Mouse (Mus musculus): Measurements from ENCODE around the gene Zmynd11.
A peak's percentile ranks its signal among the peaks of the same experiment; 100 is the strongest.
"Not testable (repeated sequence)": the region's sequence is repeated elsewhere in the genome, so short reads cannot be mapped to it uniquely, and the experiment has no call there.

Gene Zmynd11

DNA sequence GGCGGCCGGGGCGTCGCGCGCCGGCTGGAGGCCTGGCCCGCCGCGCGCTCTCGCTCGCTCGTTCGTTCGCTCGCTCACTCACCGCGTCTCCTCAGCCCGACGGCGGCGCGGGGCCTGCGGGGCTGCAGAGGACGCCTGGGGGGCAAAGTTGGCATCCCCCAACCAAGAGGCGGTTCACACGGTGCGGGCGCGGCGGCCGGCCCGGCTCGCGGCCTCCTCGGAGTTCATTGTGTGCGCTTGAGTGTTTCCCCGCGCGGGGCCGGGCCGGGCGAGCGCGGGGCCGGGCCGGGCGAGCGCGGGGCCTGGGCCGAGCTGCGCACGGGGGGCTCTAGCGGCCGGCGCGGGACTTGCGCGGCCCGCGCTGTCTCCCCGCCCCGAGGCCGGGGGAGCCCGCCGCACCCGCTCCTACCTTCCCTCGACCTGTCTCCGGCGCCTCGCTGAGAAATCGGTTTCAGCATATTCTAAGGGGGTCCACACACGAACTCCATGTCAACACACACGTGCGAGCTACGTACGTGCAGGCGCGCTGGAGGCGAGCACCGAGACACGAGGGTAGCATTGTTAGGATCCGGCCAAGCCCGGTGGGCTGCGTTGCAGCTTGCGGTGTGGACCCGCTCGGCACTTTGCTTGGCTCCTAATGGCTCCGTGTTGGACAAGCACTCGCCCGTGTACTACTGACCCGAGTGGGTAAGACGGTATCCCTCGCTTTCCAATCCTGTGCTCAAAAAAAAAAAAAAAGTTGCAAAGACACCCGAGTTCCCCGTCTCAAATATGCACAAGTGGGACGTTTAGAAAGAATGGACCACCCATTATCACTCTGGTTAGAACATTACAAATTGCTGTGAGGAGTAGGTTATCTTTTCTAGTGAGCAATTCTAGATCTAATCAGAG, at the start of gene Zmynd11:
TSS of gene Zmynd11 (minus strand) at position 685 of the 891 bp plus-strand sequence.
- DNase-seq (ENCODE audit: low spot score), result peak; percentile 73

DNA sequence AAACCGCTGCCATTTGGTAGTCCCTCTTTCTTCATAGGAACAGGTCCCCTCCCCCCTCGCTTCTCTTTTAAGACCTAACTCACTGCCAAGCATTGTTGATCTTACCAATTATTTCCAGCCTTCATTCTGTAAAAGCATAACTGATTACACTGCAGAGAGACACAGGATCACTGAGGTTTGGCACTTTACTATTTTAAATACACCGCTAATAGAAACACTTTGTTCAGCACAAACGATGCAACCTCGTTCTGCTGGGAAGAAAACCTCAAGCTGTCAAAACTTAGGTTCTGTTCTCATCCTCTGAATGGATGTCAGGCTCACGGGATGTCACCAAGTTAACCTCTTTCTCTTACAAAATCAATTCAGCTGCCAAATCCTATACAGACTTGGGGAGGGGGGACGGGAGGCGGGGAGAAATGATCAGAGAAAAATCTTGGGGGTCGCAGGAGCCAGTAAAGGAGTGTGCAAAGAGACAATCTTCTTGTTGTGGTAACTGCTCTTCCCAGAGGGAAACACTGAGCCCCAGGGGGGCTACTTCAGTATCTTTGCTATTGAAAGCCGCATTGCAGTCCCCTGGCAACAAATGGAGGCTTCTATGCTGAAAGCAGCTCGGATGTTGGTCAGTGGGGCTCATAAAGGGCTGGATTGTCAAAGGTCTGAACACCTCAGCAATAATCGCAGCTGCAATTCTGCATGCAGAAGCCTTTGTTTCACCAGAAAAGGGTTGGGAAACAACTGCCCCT, 30.9 kb upstream of the Zmynd11 start:
- DNase-seq (ENCODE audit: low spot score), result peak; percentile 85

DNA sequence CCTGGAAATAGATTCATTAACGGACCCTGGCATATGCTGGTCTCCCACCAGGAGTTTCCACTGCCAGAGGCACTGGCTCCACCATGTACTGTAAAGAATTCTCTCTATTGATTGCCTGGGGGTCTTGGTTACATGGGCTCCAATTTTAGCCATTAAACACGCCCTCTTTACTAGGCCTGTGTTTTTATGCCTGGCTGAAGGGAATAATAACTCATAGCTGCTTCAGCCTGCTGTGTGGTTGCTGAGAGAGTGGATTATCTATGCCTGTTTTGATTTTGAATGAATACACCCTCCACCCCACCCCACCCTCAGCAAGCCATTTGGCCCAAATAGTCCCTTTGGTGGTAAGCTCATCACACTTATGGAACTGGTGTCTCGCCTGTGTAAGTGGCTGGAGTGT, 20.9 kb upstream of the Zmynd11 start:
- DNase-seq (ENCODE audit: low spot score), result no peak

DNA sequence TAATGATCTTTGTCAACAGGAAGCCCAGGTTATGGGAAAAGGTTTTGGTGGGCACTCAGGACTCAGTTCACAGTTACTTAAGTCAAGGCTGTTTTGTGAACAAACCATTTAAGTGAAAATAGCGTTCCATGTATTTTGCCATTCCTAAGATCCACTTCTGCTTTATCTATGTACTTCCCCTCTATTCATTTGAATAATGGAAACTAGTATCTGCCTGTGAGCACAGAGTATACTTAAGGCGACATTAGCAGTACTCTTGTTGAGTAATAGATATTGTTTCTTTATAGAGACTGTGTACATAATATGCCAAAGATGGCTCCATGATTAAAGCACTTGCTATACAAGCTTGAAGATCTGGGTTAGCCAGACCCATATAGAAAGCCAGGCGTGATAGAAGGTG, 18.6 kb upstream of the Zmynd11 start:
- DNase-seq (ENCODE audit: low spot score), result no peak

DNA sequence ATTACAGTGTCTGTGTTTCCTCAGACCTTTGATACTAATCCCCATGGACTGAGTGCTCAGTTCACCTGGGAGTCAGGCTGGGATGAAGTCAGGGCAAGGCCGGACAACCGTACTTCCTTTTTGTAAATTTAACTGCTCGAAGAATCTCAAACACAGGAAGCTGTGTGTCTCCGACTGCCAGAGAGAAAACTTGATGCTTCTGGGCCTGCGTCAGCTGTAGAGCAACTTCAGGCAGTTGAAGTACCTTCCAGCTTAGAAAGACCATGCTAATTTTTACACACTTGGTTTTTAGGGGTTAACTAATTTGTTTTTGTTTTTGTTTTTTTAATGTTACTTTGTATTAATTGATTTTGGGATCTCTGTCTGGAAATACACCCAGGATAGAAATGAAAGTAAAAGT, 10.8 kb upstream of the Zmynd11 start:
- no peak for DNase-seq (ENCODE audit: low spot score)

DNA sequence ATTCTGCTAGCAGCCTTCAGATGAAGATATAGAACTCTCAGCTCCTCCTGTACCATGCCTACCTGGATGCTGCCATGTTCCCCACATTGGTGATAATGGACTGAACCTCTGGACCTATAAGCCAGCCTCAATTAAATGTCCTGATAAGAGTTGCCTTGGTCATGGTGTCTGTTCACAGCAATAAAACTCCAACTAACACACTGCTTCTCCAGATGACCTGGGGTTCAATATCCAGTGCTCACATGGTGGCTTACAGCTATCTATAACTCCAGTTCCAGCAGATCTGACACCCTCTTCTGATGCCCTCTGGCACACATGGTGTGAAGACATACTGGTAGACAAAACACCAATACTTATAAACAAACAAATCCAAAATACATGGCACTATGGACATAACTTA, 8.9 kb upstream of the Zmynd11 start:
- DNase-seq (ENCODE audit: low spot score), result no peak

DNA sequence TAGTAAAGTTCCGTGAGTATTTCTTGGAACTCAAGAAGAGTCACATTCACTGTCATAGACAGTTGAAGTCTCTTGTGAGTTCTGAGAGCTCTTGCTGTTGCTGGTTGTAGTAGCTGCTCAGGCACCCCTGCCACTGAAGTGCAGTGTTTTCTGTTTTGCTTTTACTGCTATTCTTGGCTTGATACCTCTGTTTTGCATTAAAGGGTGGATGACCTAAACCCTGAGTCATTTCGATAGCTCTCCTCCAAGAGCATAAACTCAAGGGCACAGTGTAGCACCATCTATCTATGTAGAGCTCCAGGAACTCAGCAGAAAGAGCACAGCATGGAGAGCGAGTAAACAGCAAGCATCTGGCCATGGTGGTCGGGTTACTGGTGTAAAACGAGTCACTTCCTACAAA, 2.1 kb upstream of the Zmynd11 start:
- no peak for DNase-seq (ENCODE audit: low spot score)

DNA sequence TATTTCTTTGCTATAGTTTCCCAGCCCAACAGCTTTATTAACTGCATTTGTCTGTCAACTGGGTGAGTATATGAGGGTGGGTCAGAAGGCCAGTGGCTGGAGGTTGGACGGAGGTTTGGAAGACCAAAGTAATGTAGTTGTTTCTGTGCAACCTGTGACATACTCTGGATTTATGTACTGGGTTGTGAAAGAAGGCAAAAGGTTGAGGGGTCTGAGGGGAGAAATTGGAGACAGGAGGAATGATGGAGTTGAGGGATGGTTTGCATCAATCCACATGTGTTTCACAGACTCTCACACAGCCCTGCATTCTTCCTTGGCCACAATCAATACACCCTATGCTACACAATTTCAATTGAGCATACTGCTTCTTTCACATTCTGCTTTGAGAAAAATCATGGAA, 1.4 kb upstream of the Zmynd11 start:
- peak; percentile 74 for DNase-seq (ENCODE audit: low spot score)

DNA sequence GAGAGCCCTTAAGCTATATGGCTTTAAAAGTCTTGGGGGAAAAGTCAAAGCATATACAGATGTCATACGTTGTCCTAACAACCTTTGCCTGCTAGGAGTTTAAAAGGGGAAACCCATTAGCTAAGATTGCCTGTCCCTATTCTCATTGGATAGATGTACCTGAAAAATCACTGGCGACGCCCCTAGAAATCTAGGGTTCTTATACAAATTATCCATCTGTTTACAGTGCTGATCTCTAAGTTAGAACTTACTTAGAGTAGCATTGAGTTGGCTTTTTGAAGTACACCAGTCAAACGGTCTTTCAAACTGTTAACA, 364 bp upstream of the Zmynd11 start:
- DNase-seq (ENCODE audit: low spot score), result peak; percentile 64

DNA sequence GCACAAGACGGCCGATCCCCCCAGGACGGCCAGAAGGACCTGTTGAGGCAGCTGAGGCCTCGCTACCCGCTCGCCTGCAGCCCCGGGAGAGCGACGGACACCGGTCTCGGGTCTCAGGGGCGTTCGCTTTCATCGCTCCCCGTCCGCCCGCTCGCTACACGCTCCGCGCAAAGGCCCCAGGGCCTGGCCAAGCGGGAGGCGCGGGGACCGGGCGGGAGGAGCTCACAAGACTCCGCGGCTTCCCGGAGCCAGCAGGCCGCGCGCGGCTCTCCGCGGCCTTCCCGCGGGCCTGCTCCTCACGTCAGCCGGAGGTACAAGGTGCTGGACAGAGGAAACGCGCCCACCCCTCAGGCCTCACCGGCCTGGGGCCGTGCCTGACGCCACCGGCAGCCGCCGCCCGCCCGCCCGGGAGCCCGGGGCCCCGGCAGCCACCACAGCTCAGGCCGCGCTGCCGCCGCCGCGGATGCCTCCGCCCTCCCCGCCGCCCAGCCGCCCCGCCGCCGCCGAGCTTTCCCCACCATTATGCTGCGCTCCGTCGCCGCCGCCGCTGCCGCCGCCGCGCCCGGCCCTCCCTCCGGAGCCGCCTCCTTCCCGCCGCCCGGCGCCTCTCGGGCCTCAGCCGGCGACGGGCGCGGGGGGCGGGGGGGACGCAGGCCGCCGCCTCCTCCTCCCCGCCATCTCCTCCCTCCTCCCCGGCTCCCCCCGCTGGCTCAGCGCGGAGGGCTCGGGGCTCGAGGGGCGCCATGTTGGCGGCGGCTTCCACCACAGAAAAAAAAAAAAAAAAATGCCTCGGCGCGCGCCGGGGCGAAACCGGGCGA, 1.1 kb downstream of the Zmynd11 start:
- peak; percentile 67 for DNase-seq (ENCODE audit: low spot score)

DNA sequence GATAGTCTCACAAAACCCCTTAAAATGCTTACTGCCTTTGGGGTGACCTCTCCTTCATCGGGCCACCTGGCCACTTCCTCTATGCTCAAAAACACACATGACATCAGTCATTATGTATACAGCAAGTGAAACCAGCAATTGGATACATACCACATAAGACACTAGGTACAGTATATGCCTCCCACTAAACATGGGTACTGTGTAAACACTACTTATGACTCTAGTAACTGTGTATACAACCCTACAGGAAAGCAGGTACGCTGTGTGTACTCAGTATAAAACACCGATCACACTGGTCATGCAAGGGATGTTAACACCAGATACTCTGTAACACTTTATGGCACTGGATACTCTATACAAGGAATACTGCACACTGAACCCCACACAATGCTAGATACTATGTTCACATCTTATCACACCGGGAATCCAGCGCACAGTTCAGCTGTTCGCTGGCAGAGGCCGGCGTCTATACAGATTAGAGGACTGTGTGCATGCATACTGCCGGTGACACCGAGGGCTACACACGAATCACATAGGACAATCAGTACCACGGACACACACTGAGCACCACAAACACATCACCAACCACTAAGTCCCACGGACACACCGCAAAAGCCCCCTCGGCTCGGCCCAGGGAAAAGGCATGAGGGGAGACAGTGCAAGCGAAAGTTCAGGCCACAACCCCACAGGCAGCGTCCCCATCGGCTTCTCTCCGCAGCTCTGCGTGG, 1.9 kb downstream of the Zmynd11 start:
- DNase-seq (ENCODE audit: low spot score), result peak; percentile 67

DNA sequence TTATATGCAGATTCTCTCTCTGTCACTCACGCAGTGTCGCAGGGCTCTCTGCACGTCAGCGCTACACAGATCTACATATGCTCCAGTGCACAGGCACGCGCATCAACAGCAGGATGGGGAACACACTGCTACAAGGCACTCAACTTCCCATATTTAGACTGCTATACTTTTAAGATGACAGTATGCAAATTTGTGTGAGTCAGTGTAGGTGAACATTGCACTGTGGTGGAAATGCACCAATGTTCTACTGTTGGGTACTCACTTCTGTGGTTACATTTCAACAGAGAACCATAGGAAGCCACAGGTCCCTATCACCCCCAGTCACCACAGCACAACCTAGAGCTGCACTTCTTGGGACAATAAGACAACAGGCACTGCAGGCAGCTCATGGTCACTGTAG, 5.1 kb downstream of the Zmynd11 start:
- peak; percentile 54 for DNase-seq (ENCODE audit: low spot score)

DNA sequence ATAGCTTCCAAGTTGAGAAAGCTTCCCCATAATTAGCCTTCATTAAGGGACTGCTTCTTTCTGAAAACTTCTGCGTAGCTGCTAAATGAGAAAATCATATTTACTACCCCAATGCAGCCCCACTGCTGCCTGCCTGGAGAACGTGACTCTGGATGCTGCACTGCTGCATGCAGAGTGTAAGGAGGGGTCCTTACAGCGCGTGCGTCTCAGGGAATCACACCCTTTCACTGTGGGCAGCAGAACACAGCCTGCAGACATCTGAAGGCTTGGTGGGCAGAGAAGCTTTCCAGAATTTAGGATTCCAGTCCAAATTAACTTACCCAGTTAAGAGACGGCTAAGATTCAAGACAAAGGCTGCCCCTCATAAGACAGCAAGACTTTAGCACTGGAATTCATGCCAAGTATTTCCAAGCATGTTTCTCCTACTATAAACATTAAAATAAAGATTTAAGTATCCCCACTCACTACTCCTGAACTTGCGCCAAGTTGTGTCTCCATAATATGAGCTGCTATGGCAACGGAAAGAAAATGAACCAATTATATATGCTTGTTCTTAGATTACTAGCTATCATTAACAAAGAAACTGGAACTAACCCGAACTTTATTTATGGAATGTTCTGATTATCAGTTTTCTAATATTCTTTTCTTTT, 7.2 kb downstream of the Zmynd11 start:
- DNase-seq (ENCODE audit: low spot score), result no peak

DNA sequence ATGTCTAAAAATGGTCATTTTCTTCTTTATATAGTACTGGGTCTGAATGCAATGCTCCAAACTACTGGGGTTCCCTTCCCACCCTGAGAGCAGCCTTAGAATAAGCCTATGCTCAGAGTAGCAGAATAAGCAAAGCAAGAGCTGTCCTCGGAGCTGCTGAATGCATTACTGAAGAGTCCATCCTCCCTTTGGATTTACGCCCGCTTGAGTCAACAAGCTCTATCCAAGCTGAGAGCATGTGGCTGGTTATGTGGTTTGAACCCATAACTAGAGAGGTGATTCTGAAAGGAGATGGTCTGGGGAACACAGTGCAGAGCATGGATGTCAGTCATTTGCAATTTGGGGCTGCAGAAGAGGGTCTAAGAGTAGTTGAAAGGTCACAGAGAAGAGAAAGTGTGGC, 11.4 kb downstream of the Zmynd11 start:
- no peak for DNase-seq (ENCODE audit: low spot score)

DNA sequence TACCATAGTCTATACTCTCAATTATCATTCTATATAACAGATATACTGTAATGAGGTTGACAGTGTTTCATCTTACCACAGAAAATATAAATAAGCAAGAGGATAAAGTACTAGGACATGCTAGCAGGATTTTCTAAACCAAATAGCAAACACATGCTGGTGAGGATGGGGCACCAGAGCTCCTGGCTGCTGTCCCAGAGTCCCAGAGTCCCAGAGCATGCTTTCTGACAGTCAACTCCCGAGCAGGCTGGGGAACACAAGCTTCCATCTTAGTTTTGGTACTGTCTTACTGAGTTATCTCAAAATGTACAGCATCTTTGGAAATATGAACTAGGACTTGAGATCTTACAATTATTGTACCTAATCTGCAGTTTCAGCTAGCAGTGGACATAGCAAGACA, 14.8 kb downstream of the Zmynd11 start:
- DNase-seq (ENCODE audit: low spot score), result no peak

DNA sequence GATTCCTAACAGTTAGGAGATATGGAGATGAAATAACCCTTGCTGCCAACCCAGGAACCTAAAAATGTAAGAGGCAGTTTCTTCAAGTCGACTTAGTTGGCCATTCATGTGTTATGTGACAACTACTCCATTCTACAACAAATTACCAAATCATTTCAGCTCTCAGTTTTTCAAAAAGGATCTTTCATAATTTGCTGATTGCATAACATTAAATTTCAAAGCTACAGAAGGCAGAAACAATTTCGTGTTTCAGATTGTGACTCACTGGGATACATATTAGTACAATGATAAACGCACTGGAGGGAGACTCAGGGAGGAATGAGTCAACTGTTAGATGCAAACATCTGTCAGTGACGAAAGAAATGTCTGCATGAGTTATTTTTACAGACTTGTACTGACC, 15.3 kb downstream of the Zmynd11 start:
- DNase-seq (ENCODE audit: low spot score), result no peak

DNA sequence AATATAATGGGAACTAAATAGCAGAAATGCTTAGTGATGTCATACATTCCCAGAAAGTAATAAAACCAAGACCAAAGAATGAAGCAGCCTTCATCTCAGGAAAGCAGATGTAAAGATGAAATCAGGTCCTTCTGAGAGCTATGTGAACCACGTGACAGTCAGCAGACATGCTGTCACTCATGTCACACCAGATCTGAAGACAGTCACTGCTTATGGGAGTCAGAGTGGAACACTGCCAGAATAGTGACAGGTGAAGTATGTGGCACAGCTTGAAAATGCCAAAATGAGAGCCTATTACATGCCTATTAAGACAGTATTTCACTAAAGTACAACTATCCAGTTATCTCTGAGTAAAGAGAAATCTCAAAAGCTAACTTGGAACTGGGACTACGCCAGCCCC, 26.9 kb downstream of the Zmynd11 start:
- DNase-seq (ENCODE audit: low spot score), result no peak

DNA sequence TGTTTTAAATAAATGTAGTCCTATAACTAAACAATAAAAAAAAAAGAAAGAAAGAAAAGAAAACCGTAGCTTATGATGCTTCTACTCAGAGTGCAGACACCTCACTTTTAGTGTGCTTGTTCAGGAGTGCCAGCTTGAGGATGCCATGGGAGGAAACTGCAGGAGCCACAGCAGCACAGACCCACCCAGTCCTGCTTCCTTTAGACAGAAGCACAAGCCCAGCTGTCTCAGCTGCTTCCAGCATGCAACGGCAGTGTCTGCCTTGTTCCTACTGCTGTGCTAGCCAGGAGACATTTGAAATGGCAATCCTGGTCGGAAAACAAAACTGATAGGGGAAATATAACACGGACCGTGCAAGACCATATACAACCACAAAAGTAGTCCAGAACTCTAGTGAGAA, 28.1 kb downstream of the Zmynd11 start:
- DNase-seq (ENCODE audit: low spot score), result no peak

DNA sequence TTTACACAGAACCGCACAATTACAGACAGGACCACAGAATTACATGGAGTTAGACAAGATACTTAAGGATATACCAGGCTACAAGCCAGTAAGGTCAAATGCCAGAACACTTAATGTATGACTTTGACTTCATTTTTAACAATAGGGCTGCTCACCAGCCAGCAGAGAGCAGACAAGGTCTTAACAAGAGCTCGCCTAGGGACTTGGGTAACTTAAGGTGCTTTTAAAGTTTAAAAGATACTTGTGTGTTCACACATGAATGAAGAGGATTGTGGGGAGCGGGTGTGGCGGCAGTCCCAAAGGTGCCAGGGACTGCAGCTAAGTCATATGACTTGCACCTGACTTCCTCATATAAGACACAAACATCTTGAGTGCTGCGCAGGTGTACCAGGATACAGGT, 32.9 kb downstream of the Zmynd11 start:
- DNase-seq (ENCODE audit: low spot score), result not testable (repeated sequence)

DNA sequence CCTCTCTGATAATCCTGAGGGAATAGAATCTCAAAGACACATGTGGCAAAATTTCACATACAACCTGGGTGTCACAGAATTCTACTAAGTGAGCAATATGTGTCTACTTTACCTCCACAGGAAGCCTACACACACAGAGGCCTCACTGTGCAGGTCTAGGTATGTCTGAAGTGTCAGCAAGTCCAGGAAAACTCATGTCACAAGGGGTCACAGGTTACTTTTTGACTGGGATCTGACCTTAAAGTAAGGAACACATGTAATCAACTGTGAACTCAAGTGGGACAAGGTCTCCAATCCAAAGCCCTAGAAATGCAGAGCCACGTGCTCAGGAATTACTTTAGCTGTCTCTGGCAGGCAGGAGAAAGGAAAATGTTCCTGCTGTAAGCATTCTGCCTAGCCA, 36.1 kb downstream of the Zmynd11 start:
- DNase-seq (ENCODE audit: low spot score), result no peak

DNA sequence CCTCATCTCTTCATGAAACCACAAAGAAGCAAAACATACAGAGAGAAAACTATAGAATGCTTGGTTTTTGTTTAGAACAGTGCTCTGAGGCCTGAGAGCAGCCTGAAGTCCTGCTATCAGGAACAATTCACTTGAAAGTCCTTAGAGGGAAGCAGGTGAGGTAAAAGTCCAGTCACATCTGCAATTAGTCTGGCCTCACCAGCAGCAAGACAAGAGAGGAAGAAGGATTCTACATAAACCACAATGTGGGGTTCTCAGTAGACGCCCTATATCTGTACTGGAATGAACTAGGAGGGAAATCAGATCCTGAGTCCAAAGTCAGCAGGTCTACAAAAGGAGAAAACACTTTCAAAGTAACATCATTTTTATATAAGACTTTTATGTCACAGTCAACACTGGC, 49.9 kb downstream of the Zmynd11 start:
- no peak for DNase-seq (ENCODE audit: low spot score)
